Mouse (Mus musculus) CD4-positive, CD25-positive, alpha-beta regulatory T cell, adult 9 weeks (primary cell): ENCODE results near the gene Tceal7. TPM values are rescaled to one million over a fixed set of nuclear protein-coding genes. Genes with fewer than 3 reads are reported as not detected.

ENCODE experiments used
- polyA plus RNA-seq: library from polyadenylated mRNA; unstranded; fragments of 100-300 nt; shearing (Covaris generic); gene quantifications from one replicate; pipeline ENCODE4 v1.2.1, GENCODE M21; 2017

Gene Tceal7
- not detected for polyA plus RNA-seq

GRCm38 (mm10) chrX:136214729-136215677 is at the start of gene Tceal7, which contains the start of gene Bex1:
Tceal7 (plus strand) TSS chrX:136214779.
Bex1 (minus strand) TSS chrX:136215513.

DNA sequence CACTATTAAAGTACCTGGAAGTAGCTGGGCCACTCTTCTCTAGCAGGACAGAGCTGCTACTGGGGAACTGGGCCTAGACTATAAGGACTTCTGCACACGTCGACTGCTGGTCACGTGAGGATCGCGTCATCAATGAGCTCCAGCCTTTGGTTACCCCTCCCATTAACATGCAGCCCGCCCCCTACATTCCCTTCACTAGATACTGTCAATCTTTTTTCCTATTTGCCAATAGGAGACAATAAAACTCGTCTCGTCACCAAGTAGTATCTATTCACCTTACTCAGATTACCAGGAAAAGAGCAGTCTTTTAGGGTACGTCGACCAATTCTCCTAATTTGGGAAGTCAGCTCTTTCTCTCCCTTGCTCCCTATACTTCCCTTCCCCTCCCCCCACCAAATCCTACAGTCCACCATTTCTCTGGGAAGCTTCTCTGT is 42.4 kb upstream of the Tceal7 start, which contains the start of gene Tceal8:
Gene Tceal8 (minus strand): TSS at position 225 of the 434 bp plus-strand sequence.

GRCm38 (mm10) chrX:136203664-136204066 is 10.9 kb upstream of the Tceal7 start, which contains the start of gene Tceal5:
Tceal5 (minus strand) TSS chrX:136203876.

DNA sequence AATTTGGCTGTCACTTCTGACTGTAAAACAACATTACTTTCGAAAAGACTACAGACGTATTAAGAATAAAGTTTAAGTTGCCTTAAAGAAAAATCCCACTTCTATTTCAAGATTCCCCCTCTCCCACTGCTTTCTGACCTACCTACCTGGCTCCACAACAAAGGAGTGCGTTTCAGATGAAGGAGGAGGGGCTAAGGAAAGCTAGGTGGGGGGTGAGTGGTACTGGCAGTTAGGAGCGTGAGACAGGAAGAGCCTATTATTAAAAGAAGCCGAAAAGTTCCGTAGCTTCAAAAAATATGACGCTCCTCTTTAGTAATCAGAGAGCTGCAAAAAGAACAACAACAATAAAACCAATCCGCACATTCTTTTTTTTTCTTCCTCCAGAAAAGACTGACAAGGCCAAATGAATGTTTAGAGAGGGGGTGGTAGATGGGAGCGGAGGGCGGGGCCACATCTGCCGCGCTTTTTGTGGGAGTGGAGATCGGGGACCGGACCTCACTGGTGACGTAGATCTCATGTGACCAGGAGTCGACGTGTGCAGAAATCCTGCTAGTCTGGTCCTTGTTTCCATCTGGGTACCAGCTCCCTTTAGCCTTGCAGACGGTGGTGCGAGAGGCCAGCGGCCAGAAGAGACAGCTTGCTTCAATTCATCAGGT is 30.1 kb downstream of the Tceal7 start, which contains the start of gene Tceal9:
Gene Tceal9 (plus strand): TSS at position 506 of the 656 bp plus-strand sequence.

GRCm38 (mm10) chrX:136269743-136270392 is 55.3 kb downstream of the Tceal7 start, which contains the start of gene Bex3:
Bex3 (plus strand) TSS chrX:136270253.

Other genes starting within 250 kb of the Tceal7 start
- 6.6 TPM for gene Arxes2, start 221.0 kb upstream of the Tceal7 start, polyA plus RNA-seq
- gene Arxes1, start 181.4 kb upstream of the Tceal7 start, polyA plus RNA-seq: not detected
- gene Bex2, start 146.5 kb upstream of the Tceal7 start, polyA plus RNA-seq: 1.3 TPM
- gene Nxf3, start 129.5 kb upstream of the Tceal7 start, polyA plus RNA-seq: not detected
- gene Bex4, start 75.8 kb upstream of the Tceal7 start, polyA plus RNA-seq: not detected
- gene Tceal8, start 42.4 kb upstream of the Tceal7 start, polyA plus RNA-seq: 1.1 TPM
- not detected for gene Tceal5, start 10.9 kb upstream of the Tceal7 start, polyA plus RNA-seq
- gene Bex1, start 734 bp downstream of the Tceal7 start, polyA plus RNA-seq: not detected
- gene Tceal9, start 30.3 kb downstream of the Tceal7 start, polyA plus RNA-seq: 49.4 TPM
- 100 TPM for gene Bex3, start 55.5 kb downstream of the Tceal7 start, polyA plus RNA-seq